Mouse (Mus musculus) embryonic fibroblast, embryonic 13.5 days (primary cell): Measurements from ENCODE around the gene Gm20388.

Source experiments
- CTCF ChIP-seq: IDR thresholded peaks from 2 replicates; pipeline ENCODE4 v1.5.1; 2011; ENCODE audit warnings: mild to moderate bottlenecking, control low read depth, low read length, moderate library complexity, borderline replicate concordance; ENCODE audit not compliant: insufficient read depth
- POLR2A ChIP-seq: IDR thresholded peaks from 2 replicates; pipeline ENCODE4 v1.6.1; 2011; ENCODE audit warnings: low read depth, mild to moderate bottlenecking, control low read depth, low read length, moderate library complexity

DNA sequence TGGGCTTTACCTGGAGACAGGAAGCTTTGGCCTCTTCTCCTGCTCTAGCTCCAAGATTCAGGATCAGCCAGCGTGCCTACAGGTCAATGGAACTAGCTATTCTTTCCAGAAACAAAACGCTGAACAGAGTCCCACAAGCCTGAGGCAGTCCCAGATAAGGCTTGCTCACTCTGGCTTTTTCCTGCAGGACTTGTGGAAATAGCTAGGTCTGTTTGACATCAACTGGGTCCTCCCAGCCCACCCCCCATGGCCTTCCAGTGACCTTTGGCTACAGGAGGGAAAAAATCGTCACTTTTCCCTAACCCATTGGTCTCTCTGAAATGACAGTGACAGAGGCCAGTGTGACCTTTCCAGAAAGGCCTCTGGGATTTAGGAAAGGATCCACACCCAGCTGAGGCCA, 1404.9 kb downstream of the Gm20388 start:
- no peak for TF ChIP-seq POLR2A
- no peak for TF ChIP-seq CTCF
